ENCODE assay signal across 7 mouse cellular contexts in the genomic region with DNA sequence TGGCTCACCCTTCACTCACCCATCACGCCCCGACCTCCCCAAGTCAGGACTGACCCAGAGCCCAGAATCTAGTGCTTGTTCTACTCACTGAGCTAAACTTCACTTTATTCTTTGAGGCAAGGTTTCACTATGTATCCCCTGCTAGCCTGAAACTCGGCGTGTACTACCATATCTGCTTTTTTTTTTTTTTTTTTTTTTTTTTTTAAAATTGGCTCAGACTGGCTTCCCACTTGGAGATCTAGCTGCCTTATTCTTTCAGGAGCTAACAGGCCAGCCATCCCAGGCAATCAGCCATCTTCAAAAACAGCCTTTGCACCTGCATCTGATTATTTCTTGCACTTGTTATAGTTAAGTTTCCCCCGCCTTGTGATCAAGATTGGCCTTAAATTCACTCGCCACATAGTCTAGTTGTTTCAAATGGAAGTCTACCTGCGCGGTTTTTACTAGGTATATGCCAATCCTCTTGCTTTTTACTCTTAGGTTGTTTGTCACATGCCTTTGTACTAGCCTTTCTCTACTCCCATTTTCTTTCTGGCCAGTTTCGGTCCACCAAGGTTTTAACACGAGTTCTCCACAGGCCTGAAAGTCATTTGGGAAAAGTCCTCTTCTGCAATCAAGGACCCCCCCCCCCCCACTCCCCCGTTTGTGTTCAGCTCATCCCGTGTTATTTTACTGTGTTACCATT. TPM values are rescaled to one million over a fixed set of nuclear protein-coding genes. Genes with fewer than 3 reads are reported as not detected.
DNase-seq lines count a peak whose midpoint lies in the region; ATAC-seq lines count a peak whose summit lies in the region.

No protein-coding gene starts in this region.

- H3K27me3 ChIP-seq in lung, embryonic 16.5 days (ENCODE audit: control insufficient read depth, insufficient read depth, low read depth, low read length): no peaks in the 10 kb centered on the region
- H3K27me3 ChIP-seq in hindbrain, embryonic 16.5 days (replicated peaks; ENCODE audit: control insufficient read depth, insufficient read depth, low read length): no peaks in the 10 kb centered on the region
- no peaks in the 10 kb centered on the region for H3K27me3 ChIP-seq in neural tube, embryonic 12.5 days (replicated peaks)

- no peaks in the 10 kb centered on the region for H3K36me3 ChIP-seq in lung, embryonic 16.5 days (ENCODE audit: control insufficient read depth, insufficient read depth, low read length)
- no peaks in the 10 kb centered on the region for H3K36me3 ChIP-seq in hindbrain, embryonic 16.5 days (ENCODE audit: control insufficient read depth, insufficient read depth, low read length)
- H3K36me3 ChIP-seq in neural tube, embryonic 12.5 days: no peaks in the 10 kb centered on the region

- peak overlapping the region; percentile 67 for H3K9ac ChIP-seq in lung, embryonic 16.5 days (ENCODE audit: low read length)
- H3K9ac ChIP-seq in hindbrain, embryonic 16.5 days (ENCODE audit: low read depth, low read length): peak overlapping the region; percentile 61
- peak overlapping the region; percentile 47 for H3K9ac ChIP-seq in neural tube, embryonic 12.5 days

- H3K9me3 ChIP-seq in lung, embryonic 16.5 days (ENCODE audit: control insufficient read depth, low read length): no peaks in the 10 kb centered on the region
- no peaks in the 10 kb centered on the region for H3K9me3 ChIP-seq in hindbrain, embryonic 16.5 days (ENCODE audit: control insufficient read depth, low read length)
- no peaks in the 10 kb centered on the region for H3K9me3 ChIP-seq in neural tube, embryonic 12.5 days

- 27% methylated on average over 12 of the region's 12 CpGs for WGBS in lung, embryonic 16.5 days
- WGBS in hindbrain, embryonic 16.5 days: 36% methylated on average over 12 of the region's 12 CpGs
- 33% methylated on average over 12 of the region's 12 CpGs for WGBS in neural tube, embryonic 12.5 days

- H3K4me1 ChIP-seq in lung, embryonic 16.5 days (replicated peaks; ENCODE audit: control insufficient read depth, insufficient read depth, low read length): peaks cover 9% of the 10 kb centered on the region
- H3K4me1 ChIP-seq in hindbrain, embryonic 16.5 days (ENCODE audit: control insufficient read depth, insufficient read depth, low read depth, low read length): peaks cover 6% of the 10 kb centered on the region
- H3K4me1 ChIP-seq in neural tube, embryonic 12.5 days: peaks cover 8% of the 10 kb centered on the region

- no peak for ATAC-seq in lung, embryonic 16.5 days (ENCODE audit: low read depth)
- no peak; the same call in 1 of the 2 replicates for ATAC-seq in hindbrain, embryonic 16.5 days
- no peak for ATAC-seq in neural tube, embryonic 12.5 days (ENCODE audit: low FRiP score, low read depth)
- ATAC-seq in frontal cortex, adult (ENCODE audit: low TSS enrichment): no peak

- peak overlapping the region; percentile 84 for H3K27ac ChIP-seq in lung, embryonic 16.5 days (ENCODE audit: low read length)
- H3K27ac ChIP-seq in hindbrain, embryonic 16.5 days (ENCODE audit: low read depth, low read length): peak overlapping the region; percentile 88
- H3K27ac ChIP-seq in neural tube, embryonic 12.5 days: no peak overlapping the region

- H3K4me3 ChIP-seq in lung, embryonic 16.5 days (ENCODE audit: low read length): peak overlapping the region; percentile 78
- peak overlapping the region; percentile 86 for H3K4me3 ChIP-seq in hindbrain, embryonic 16.5 days (ENCODE audit: low read length)
- H3K4me3 ChIP-seq in neural tube, embryonic 12.5 days: peak overlapping the region; percentile 88

- DNase-seq in lung, postnatal 14 days: no peak
- DNase-seq in cerebellum, postnatal 14 days: peak; percentile 15 to 16
- DNase-seq in spleen, postnatal 14 days (ENCODE audit: low spot score in 2 of 2): no peak

- H3K4me2 ChIP-seq in lung, embryonic 16.5 days (ENCODE audit: low read depth, low read length): peak overlapping the region; percentile 83
- peak overlapping the region; percentile 62 for H3K4me2 ChIP-seq in hindbrain, embryonic 16.5 days (ENCODE audit: low read length)
- peak overlapping the region; percentile 75 for H3K4me2 ChIP-seq in neural tube, embryonic 12.5 days (replicated peaks)

RNA-seq across cellular contexts. Expression of a gene that starts 0.8 kb away (rescaled TPM):
- polyA plus RNA-seq in lung, embryonic 16.5 days (2015; fragmentation: Nextera tagmentation; extraction: Ambion mirVana): 9.1 and 9.9 TPM in 2 replicates
- polyA plus RNA-seq in hindbrain, embryonic 16.5 days (2015; fragmentation: Nextera tagmentation; extraction: Ambion mirVana): 10.0 and 11.2 TPM in 2 replicates
- polyA plus RNA-seq in neural tube, embryonic 12.5 days (2016; fragmentation: Nextera tagmentation; extraction: Ambion mirVana): 16.5 and 17.7 TPM in 2 replicates

RNA-seq across cellular contexts. Expression of a gene that starts 1.0 kb away (rescaled TPM):
- 12.3 and 12.6 TPM in 2 replicates for polyA plus RNA-seq in lung, embryonic 16.5 days (2015; fragmentation: Nextera tagmentation; extraction: Ambion mirVana)
- polyA plus RNA-seq in hindbrain, embryonic 16.5 days (2015; fragmentation: Nextera tagmentation; extraction: Ambion mirVana): 23.2 and 24.9 TPM in 2 replicates
- polyA plus RNA-seq in neural tube, embryonic 12.5 days (2016; fragmentation: Nextera tagmentation; extraction: Ambion mirVana): 20.8 and 21.6 TPM in 2 replicates

Comparison
In these comparisons a context has a peak if more than half of its experiments do, and no peak if none do; other contexts are left out.
1. DNase-seq: peak in cerebellum, postnatal 14 days (2 of 2); none in lung, postnatal 14 days (single experiment) and spleen, postnatal 14 days (0 of 2).
2. Peak in every context shown above with its lines, with median percentiles within 50 percentile points of each other: H3K4me2 ChIP-seq, H3K4me3 ChIP-seq and H3K9ac ChIP-seq.